Mouse (Mus musculus) cerebellum, adult 18-20 months (tissue): ENCODE measurements around the gene Gpatch8.

ENCODE experiments used
- DNase-seq, 2 experiments: peaks; one replicate each; pipeline ENCODE4 v3.0.0; 2021

Gpatch8 gene

DNA sequence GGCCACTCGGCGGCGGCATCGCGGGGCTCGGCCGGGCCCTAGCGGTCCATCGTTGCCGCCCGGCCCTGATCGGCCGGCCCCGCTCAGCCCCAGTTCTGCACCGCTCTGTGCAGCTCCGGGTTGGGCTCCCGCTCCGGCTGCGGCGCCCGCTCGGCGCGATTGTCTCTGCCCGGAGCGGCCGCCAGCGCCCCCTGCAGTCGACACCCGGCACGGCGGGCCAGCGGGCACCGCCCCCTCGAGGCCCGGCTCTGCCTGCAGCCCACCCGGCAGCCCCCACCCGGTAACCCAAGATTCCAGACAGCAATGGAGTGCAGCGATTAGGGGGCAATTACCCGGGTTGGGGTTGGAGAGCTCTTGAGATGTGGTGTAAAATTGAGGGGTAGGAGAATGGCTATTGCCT is 108.7 kb downstream of the Gpatch8 start, which contains the start of gene Fam171a2:
Gene Fam171a2 (minus strand): TSS at position 186 of the 400 bp plus-strand sequence.
- peak; percentile 80 to 93 for DNase-seq

GRCm38 (mm10) chr11:102446581-102447461 is 109.4 kb downstream of the Gpatch8 start:
- peak; percentile 71 to 80 for DNase-seq

DNA sequence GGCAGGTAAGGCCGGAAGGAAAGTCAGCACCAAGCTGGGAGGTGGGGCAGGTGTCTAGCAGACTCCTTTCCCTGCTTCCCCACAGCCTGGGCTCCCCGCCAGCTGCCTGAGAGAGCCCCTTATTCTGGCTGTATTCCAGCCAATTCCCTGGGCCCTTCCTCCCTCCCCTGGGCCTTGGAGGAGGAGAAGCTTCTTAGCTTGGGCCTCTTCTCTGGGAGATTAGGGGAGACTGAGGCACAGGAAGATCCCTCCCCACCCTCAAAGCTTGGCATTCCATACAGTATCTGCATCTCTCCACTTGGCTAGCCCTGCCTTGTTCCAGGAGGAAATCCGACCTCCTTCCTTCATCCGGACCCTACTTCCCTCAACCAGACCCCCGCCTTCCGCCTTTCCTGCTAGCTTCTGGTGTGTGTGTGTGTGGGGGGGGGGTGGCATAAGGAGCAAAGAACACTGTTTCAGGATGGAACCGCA is 110.3 kb downstream of the Gpatch8 start:
- peak; percentile 43 to 54 for DNase-seq

GRCm38 (mm10) chr11:102445264-102445890 is 110.8 kb downstream of the Gpatch8 start:
- peak; percentile 33 to 49 for DNase-seq

DNA sequence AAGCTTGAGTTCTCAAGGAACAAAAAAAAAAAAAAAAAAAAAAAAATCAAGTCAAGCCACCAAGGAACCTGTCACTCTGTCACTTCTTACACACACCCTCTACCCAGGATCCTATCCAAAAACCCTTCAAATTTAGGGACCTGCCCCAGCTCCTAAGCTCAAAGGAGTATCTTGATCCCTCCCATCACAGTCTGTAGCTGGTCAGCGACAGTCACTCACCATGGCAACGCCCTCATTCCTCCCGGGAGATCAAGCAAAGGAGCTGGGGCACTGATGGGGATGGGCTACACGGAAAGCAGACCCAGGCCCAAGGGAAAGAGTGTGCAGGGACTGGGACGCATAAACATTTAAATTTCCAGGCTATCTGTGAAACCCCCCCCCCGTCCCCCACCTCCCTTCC is 111.4 kb downstream of the Gpatch8 start:
- peak in 1 of 2 experiments; percentile 14 for DNase-seq

- no peak for DNase-seq
Measured at GRCm38 (mm10) chr11:102444321-102444720, 111.9 kb downstream of the Gpatch8 start.

DNA sequence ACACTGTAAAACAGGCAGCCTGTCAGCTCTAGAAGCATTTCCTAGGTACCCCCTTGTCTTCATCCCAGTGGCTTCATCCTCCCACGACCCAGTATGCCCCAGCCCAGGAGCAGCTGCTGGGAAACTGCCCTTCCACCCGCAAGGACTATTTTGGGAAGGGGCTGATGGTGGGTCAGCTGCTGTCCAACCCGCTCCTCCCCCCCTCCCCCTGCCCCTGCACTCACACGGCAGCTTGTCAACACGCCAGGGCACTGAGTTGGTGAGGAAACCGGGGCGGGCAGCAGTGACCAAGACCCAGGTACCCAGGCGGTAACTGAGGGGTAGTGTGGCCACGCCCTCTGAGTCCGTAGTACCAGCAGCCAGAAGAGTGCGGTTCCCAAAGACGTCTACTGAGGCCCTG is 112.5 kb downstream of the Gpatch8 start:
- DNase-seq: peak in 1 of 2 experiments; percentile 23

- no peak for DNase-seq
Measured at GRCm38 (mm10) chr11:102442089-102442488, 114.1 kb downstream of the Gpatch8 start.

DNA sequence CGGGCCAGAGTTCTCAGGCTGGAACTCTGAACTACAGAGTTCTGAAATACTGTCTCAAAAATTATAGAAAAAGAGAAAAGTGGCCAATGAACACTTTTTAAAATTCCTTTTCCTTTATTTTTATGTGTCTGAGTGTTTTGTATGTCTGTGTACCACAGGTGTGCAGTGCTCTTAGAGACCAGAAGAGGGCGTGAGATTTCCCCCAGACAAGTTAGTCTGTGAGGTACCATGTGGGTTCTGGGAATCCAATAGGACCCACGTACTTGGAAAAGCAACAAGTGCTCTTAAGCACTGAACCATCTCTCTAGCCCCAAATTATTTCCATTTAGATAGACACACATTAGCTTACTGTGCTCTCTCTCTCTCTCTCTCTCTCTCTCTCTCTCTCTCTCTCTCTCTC is 114.8 kb downstream of the Gpatch8 start:
- no peak for DNase-seq

DNA sequence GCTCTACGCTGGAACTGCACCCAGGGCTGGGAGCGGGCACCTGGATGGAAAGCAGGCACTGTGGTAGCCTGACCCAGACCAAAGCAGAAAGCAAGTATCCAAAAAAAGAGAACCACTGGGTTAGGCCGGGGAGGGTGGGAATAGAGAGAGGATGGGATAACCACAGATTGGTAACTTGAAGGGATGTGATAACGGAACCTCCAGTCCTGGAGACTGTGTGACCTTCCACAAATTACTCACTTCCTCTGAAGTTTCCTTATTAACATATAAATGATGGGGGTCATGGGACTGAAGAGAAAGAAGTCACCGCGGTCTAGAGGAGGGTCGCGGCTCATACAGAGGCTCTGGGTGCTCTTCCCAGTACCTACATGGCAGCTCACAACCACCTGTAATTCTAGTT is 115.9 kb downstream of the Gpatch8 start:
- DNase-seq: peak in 1 of 2 experiments; percentile 4

- peak; percentile 76 to 78 for DNase-seq
Measured at GRCm38 (mm10) chr11:102439093-102440082, 116.8 kb downstream of the Gpatch8 start.

GRCm38 (mm10) chr11:102438212-102439092 is 117.7 kb downstream of the Gpatch8 start:
- DNase-seq: peak; percentile 80 to 89

DNA sequence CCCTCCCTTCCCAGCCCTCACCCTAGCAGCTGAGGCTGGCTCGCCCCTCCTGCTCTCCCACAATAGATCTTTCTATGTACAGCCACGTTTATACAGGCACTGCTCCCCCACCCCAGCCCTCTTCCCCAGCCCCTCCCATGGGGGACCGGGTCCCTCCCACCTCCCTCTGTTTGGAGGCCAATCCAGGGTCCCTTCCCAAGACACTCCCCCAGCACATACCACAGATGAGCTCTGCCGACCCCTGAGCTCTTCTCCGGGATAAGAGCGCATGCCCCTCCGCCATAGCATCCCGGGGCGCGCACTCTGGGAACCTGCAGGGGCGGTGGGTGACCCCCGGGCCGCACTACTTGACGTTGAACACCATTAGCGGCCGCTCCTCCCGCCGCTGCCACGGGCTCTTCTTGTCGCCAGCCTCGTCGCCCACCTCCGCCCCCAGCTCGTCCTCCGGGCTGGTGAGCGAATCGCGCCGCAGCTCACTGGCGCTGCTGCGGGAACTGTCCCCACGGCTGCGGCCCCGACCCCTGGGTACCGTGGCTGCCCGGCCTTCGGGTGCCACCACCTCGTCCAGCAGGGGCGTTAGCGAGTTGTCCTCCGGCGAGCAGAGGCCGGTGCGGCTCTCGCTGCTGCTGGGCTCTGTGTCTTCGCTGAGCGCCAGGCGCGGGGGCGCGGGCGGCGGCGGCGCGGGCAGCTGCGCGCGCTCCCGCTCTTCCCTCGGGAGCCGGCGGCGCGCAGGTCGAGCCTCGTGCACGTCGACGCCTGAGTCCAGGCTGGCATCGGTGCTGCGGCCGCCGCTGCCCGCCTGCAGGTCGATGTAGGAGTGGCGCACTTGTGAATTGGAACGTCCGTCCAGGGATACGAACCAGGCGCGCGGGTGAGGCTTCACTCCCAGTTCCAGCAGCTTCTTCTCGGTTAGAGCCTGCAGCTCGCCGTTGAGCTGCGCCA is 118.8 kb downstream of the Gpatch8 start:
- peak; percentile 56 to 74 for DNase-seq

GRCm38 (mm10) chr11:102436471-102436790 is 119.8 kb downstream of the Gpatch8 start:
- DNase-seq: peak in 1 of 2 experiments; percentile 10

DNA sequence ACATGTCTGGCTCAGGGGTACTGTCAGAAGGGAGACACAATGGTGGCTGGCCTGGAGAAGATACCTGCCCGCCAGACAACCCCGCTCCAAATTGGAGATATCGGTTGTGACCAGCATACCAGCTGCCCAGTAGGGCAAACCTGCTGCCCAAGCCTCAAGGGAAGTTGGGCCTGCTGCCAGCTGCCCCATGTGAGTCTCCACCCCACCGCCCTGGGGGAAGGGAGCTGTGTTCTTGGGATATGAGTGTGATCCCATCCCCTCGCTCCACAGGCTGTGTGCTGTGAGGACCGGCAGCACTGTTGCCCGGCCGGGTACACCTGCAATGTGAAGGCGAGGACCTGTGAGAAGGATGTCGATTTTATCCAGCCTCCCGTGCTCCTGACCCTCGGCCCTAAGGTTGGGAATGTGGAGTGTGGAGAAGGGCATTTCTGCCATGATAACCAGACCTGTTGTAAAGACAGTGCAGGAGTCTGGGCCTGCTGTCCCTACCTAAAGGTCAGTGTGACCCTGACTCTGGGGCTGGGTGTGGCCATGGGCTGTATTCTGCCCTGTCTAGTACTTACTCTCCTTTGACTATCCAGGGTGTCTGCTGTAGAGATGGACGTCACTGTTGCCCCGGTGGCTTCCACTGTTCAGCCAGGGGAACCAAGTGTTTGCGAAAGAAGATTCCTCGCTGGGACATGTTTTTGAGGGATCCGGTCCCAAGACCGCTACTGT is 120.3 kb downstream of the Gpatch8 start:
- peak; percentile 44 to 54 for DNase-seq

- peak in 1 of 2 experiments; percentile 28 for DNase-seq
Measured at GRCm38 (mm10) chr11:102434816-102435705, 121.1 kb downstream of the Gpatch8 start.

DNA sequence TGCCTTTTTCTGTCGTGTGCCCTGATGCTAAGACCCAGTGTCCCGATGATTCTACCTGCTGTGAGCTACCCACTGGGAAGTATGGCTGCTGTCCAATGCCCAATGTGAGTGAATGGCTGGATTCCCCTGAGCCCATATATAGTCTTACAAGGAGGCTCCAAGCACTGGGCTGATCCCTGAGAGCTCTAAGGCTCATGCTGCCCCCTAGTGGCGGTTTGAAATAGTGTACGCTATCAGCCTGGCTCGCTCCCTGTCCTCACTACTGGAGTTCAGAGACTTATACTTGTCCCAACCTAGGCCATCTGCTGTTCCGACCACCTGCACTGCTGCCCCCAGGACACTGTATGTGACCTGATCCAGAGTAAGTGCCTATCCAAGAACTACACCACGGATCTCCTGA is 121.8 kb downstream of the Gpatch8 start:
- peak; percentile 90 to 93 for DNase-seq

DNA sequence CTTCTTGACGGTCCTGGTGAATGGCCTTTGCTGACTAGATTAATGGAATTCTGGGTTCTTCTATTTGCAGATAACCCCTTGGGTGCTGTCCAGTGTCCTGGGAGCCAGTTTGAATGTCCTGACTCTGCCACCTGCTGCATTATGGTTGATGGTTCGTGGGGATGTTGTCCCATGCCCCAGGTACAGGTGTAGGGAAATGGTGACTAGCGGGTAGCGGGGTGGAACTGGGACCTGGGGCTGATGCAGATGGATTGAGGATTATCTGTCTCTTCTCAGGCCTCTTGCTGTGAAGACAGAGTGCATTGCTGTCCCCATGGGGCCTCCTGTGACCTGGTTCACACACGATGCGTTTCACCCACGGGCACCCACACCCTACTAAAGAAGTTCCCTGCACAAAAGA is 122.3 kb downstream of the Gpatch8 start:
- DNase-seq: peak in 1 of 2 experiments; percentile 36

GRCm38 (mm10) chr11:102432896-102433295 is 123.3 kb downstream of the Gpatch8 start:
- peak; percentile 70 to 77 for DNase-seq
